Mouse (Mus musculus): ENCODE data around the gene Tex21.

DNA sequence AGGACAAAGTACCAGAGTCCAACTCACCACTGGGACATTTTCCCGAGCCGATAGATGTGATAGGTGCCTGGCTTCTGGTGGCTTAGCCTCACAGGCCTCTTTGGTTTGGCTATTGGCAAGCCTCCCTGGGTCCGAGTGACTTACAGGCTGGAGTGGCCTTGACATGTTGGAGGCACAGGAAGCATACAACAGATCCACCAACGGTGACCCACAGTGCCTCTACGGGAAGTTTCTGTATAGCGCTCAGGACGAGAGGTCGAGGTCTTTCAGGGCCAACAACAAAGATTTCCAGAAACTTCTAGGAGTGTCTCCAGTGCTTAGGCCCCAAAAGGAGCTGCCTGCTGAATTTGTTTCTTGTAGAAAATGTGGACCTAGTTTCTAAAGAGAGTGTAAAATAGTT is 1.6 kb downstream of the Tex21 start:
- TF ChIP-seq CTCF (IDR thresholded peaks at IDR 0.05) (no peak), EP300 (IDR thresholded peaks at IDR 0.05) (no peak)
